Mouse (Mus musculus) intestine, embryonic 14.5 days (tissue): ENCODE results near the gene Wwc1. TPM values are rescaled to one million over a fixed set of nuclear protein-coding genes. Genes with fewer than 3 reads are reported as not detected.

Source experiments
- polyA plus RNA-seq: library from polyadenylated mRNA; unstranded; fragments of >200 nt; fragmentation: Nextera tagmentation; extraction: Ambion mirVana; gene quantifications from 2 replicates; pipeline ENCODE4 v1.2.1, GENCODE M21; 2014

Wwc1 gene
- polyA plus RNA-seq, 1 experiment from 2014 or later, result 12.4 TPM

Other genes with a start within 250 kb of the Wwc1 start
- gene Pank3, start 211.0 kb downstream of the Wwc1 start, polyA plus RNA-seq, result 24.1 and 26.4 TPM in 2 replicates
- 0.43 and 1.2 TPM in 2 replicates for gene Fbll1, start 181.6 kb downstream of the Wwc1 start, polyA plus RNA-seq
- 103 and 112 TPM in 2 replicates for gene Rars, start 146.0 kb downstream of the Wwc1 start, polyA plus RNA-seq